Mouse (Mus musculus): ENCODE results near the gene Cfap57.
"Not testable (repeated sequence)": the region's sequence is repeated elsewhere in the genome, so short reads cannot be mapped to it uniquely, and the experiment has no call there.

The Cfap57 gene

DNA sequence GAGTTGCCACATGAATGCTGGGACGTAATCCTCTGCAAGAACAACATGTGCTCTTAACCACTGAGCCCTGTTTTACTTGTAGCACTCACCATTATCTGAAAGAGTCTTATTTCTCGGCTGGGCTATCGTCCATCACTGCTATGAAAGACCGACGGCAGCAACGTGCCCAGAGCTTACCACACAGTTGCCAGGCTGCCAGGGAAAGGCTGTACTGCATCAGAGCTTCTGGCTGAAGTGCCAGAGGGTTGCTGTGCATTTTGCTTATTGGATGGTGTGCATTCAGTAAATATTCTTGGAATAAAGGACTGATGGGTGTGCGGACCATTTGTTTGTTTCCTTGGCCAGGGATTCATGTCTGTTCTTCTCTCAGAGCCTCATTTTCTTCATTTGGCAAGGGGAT, 96.6 kb downstream of the Cfap57 start:
- in situ Hi-C loops (cut with MboI; ENCODE audit: low sequenced_read_pairs) = no loop called here

DNA sequence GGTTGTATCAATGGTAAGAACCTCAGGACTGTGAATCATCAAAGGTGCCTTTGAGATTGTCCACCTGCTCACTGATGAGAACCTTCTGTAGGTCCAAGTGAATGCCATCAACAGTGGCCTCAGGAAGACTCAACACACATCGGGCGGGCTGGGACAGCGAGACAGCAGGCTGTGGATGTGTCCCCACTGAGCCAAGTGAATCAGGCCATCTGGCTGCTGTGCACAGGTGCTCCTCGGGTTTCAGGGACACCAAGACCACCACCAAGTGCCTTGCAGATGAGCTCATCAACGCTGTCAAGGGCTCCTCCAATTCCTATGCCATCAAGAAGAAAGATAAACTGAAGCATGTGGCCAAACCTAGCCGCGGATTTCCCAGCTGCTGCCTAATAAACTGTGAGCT, 98.3 kb downstream of the Cfap57 start:
- in situ Hi-C loops (cut with MboI; ENCODE audit: low sequenced_read_pairs) = no loop called here

DNA sequence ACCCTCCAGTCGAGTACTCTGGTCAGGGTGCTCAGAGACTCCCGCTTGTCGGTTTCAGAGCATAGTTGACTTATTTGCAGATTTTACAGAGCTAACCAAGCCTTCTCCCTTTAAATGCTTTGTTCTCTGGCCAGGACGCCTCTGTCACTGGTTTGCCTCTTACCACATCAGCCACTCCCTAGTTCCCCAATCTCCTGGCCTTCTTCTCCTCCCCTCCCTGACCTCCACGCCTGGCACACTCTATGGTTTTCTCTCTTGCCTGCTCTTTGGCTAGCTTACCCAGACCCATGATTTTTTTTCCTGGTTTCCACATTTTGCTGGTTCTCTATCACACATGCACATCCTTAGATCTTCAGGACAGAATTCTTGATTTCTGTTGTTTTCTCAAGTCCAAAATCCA, 102.4 kb downstream of the Cfap57 start:
- in situ Hi-C loops (cut with MboI; ENCODE audit: low sequenced_read_pairs) = no loop called here

DNA sequence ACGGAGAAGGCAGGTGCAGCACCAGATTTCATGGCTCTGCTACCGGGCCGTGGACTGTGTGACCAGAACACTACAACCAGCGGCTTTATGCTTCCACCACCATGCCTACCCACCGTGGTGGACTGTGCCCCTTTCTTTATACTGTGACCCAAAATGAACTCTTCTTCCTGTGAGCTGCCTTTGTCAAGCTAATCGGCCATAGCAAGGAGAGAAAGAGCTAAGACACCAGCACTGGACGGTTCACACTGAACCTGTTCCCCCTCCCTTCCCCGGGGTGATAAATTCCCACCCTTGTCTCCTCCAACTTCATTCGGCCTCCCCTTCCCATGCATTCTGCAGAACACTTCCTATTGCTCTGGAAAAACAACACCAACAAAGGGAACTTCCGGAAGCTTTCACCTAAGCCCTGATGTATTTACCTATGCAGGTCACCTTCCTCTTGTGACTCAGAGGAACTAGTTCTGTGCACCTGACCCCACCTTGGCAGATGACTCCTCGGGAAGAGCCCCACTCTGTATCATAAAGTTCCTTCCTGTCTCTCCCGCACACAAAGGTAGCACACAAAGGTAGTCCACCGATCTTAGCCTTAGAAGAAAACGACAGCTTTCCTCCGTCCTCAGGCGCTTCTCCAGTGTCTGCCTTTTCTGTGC, 103.0 kb downstream of the Cfap57 start:
- in situ Hi-C loops (cut with MboI; ENCODE audit: low sequenced_read_pairs) = no loop called here

DNA sequence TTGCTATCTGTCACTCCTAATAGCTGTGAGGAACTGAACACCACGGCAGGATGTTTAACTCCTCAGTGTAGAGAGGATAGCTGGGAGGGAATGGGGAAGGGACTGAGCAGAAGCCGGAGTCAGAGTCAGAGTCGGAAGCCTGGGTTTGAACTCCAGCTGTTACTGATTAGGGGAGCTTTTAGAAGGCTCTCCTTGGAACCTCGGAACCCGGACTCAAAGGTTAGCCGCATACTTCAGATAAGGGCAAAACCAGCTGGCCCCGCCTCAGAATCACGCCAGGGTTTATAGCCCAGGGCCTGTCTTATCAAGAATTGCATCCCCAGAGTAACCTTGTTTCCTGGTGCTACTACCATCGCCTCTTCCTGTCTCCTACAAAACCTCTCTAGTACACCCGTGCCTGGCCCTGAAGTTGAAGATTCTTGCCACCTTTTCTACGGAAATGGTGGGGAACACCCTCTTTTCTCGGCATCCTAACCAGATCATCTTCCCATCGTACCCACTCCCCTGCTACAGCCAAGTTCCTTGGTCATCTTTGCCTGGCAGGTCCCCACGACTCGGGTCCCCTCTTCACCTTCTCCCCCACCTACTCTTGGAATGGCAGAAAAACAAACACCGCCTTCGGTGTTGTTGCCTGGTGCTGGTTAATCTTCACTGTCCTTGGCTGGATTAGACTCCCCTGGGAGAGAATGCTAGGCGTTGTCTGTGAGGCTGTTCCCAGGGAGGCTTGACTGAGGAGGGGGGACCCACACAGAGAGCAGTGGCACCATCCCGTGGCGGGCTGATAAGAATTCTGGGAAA, 103.7 kb downstream of the Cfap57 start:
- in situ Hi-C loops (cut with MboI; ENCODE audit: low sequenced_read_pairs) = no loop called here

DNA sequence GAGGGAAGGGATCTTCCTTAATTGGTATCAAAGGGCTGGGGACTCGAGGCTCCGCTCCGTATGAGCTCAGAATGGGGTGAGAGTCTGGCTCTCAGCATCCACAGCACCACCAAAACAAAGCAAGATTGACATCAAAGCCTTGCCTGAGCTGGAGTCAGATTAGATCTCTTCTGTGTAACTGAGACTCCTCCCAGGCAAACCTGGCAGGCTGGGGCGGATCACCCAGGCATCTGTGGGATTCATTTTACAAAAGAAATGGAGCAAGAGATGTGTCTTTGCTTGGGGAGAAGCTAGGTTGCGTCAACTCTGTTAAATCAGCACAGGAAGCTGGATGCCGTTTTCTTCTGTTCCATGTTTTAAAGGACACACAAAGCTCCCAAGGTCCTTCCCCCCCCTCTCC, 111.5 kb downstream of the Cfap57 start:
- in situ Hi-C loops (cut with MboI; ENCODE audit: low sequenced_read_pairs) = no loop called here

DNA sequence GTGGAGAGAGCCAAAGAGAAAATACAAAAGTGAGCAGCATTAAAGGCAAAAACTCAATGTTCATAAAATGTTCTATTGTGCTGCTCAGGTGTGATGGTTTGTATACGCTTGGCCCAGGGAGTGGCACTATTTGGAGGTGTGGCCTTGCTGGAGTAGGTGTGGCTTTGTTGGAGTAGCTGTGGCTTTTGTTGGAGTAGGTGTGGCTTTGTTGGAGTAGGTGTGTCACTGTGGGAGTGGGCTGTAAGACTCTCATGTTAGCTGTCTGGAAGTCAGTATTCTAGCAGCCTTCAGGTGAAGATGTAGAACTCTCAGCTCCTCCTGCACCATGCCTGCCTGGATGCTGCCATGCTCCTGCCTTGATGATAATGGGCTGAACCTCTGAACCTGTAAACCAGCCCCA, 113.4 kb downstream of the Cfap57 start:
- in situ Hi-C loops (cut with MboI; ENCODE audit: low sequenced_read_pairs) = not testable (repeated sequence)

DNA sequence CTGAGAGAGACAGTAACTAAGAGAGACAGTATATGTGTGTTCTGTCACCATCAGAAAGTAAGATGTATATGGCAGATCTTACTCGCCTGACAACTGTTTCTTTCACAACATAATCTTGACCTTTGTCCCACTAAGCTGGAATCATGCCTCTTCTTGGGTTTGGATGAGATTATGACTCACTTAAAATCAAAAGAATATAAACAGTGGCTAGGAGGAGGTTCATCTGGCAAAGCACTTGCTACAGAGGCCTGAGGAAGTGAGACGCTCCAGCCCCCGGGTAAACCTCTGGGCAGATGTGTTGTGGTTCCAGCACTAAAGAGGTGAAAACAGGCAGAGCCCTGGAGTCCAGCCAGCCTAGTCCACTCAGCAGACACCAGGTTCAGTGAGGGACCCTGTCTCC, 115.0 kb downstream of the Cfap57 start:
- in situ Hi-C loops (cut with MboI; ENCODE audit: low sequenced_read_pairs) = no loop called here

All from CH12F3 (cell line).